Mouse (Mus musculus) neural tube, embryonic 14.5 days (tissue): Measurements from ENCODE around the gene Wfdc8. TPM values are rescaled to one million over a fixed set of nuclear protein-coding genes. Genes with fewer than 3 reads are reported as not detected.

Source experiments
- ATAC-seq: fragments of 200-750 bp; cut with Nextera tagmentation; 2 replicates; pipeline ENCODE4 v1.8.0; 2017; ENCODE audit warnings: low read depth, mild to moderate bottlenecking, moderate TSS enrichment, moderate library complexity
- H3K27ac ChIP-seq: fragments of 300-500 bp; sonication (generic); 2 replicates; pipeline ENCODE4 v1.5.1; 2014; ENCODE audit warnings: low read depth, mild to moderate bottlenecking, control low read depth, low read length, moderate library complexity, mixed read lengths
- H3K27me3 ChIP-seq: fragments of 300-500 bp; sonication (generic); 2 replicates; pipeline ENCODE4 v1.6.1; 2014; ENCODE audit warnings: low read length; ENCODE audit not compliant: control insufficient read depth, insufficient read depth
- H3K36me3 ChIP-seq: fragments of 300-500 bp; sonication (generic); 2 replicates; pipeline ENCODE4 v1.6.1; 2014; ENCODE audit warnings: low read length, mixed read lengths; ENCODE audit not compliant: control insufficient read depth, insufficient read depth
- H3K4me1 ChIP-seq: fragments of 300-500 bp; sonication (generic); 2 replicates; pipeline ENCODE4 v1.6.1; 2014; ENCODE audit warnings: low read length; ENCODE audit not compliant: control insufficient read depth, insufficient read depth
- H3K4me2 ChIP-seq: fragments of 300-500 bp; sonication (generic); 2 replicates; pipeline ENCODE4 v1.6.1; 2014; ENCODE audit warnings: mild to moderate bottlenecking, low read depth, low read length, control low read depth
- H3K4me3 ChIP-seq: fragments of 300-500 bp; sonication (generic); 2 replicates; pipeline ENCODE4 v1.5.1; 2014; ENCODE audit warnings: low read depth, low read length, control low read depth, mixed read lengths
- H3K9ac ChIP-seq: fragments of 300-500 bp; sonication (generic); replicated peaks from 2 replicates; pipeline ENCODE4 v1.6.1; 2014; ENCODE audit warnings: low read depth, mild to moderate bottlenecking, control low read depth, low read length, mixed read lengths
- H3K9me3 ChIP-seq: fragments of 300-500 bp; sonication (generic); 2 replicates; pipeline ENCODE4 v1.6.1; 2016; ENCODE audit warnings: low read length; ENCODE audit not compliant: control insufficient read depth
- WGBS: fragments of 180-500 bp; shearing (Covaris S2); extraction: QIAGEN DNeasy Blood & Tissue Kit; methylation state at CpG from one replicate; pipeline ENCODE4 v1.1.7; 2014; 5-methylcytosine and 5-hydroxymethylcytosine counted together
- polyA plus RNA-seq: library from polyadenylated mRNA; unstranded; fragments of >200 nt; fragmentation: Nextera tagmentation; extraction: Ambion mirVana; gene quantifications from 2 replicates; pipeline ENCODE4 v1.2.1, GENCODE M21; 2014

Gene Wfdc8
- polyA plus RNA-seq, 1 experiment from 2014 or later, result not detected

- H3K4me3 ChIP-seq, result no peak overlapping the region
- H3K4me1 ChIP-seq, result 0 out of 2 replicates have a peak, but pooled peaks cover 6% of the 10 kb centered on the region
- H3K27me3 ChIP-seq, result peaks cover 6% of the 10 kb centered on the region; the same call in 1 of the 2 replicates
- no peak overlapping the region for H3K27ac ChIP-seq
- H3K4me2 ChIP-seq, result no peak overlapping the region
- no peak for ATAC-seq
- H3K9ac ChIP-seq, result no peak overlapping the region
- H3K9me3 ChIP-seq, result no peaks in the 10 kb centered on the region
- H3K36me3 ChIP-seq, result no peaks in the 10 kb centered on the region
- 88% methylated on average over 5 of the region's 5 CpGs for WGBS
Measured at GRCm38 (mm10) chr2:164567460-164567859, 46.0 kb downstream of the Wfdc8 start.

- 87% methylated on average over 2 of the region's 2 CpGs for WGBS
- Histone ChIP-seq H3K9me3 (no peaks in the 10 kb centered on the region), H3K4me1 (0 out of 2 replicates have a peak, but pooled peaks cover 6% of the 10 kb centered on the region), H3K36me3 (no peaks in the 10 kb centered on the region), H3K27ac (no peak overlapping the region), H3K27me3 (peaks cover 9% of the 10 kb centered on the region; the same call in 1 of the 2 replicates), H3K4me2 (no peak overlapping the region), H3K4me3 (no peak overlapping the region), H3K9ac (no peak overlapping the region)
- no peak for ATAC-seq
Measured at GRCm38 (mm10) chr2:164566997-164567396, 46.4 kb downstream of the Wfdc8 start.

DNA sequence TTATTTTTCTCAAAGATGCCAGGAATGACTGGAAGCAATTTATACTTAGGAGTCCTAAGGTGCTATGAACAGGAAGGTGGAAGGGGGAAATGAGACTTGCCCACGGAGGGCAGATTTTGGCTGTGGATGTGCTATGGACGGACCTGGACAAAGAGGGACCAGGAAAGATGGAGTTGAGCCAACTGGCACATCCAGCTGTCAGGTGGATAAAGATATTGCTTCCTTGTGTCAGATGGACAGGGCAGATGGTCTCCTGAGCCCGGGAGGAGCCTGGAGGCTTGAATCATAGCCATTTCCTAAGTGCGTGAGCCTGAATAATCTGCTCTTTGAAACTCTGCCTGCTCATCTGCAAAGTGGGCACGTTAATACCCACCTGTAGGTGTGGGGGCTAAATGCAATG is 49.1 kb downstream of the Wfdc8 start:
- no peak for ATAC-seq
- no peak overlapping the region for H3K9ac ChIP-seq
- no peak overlapping the region for H3K4me3 ChIP-seq
- H3K27me3 ChIP-seq, result peaks cover 9% of the 10 kb centered on the region; the same call in 1 of the 2 replicates
- no peaks in the 10 kb centered on the region for H3K9me3 ChIP-seq
- no peak overlapping the region for H3K27ac ChIP-seq
- 0 out of 2 replicates have a peak, but pooled peaks cover 6% of the 10 kb centered on the region for H3K4me1 ChIP-seq
- no peaks in the 10 kb centered on the region for H3K36me3 ChIP-seq
- 67% methylated on average over 5 of the region's 5 CpGs for WGBS
- H3K4me2 ChIP-seq, result no peak overlapping the region

DNA sequence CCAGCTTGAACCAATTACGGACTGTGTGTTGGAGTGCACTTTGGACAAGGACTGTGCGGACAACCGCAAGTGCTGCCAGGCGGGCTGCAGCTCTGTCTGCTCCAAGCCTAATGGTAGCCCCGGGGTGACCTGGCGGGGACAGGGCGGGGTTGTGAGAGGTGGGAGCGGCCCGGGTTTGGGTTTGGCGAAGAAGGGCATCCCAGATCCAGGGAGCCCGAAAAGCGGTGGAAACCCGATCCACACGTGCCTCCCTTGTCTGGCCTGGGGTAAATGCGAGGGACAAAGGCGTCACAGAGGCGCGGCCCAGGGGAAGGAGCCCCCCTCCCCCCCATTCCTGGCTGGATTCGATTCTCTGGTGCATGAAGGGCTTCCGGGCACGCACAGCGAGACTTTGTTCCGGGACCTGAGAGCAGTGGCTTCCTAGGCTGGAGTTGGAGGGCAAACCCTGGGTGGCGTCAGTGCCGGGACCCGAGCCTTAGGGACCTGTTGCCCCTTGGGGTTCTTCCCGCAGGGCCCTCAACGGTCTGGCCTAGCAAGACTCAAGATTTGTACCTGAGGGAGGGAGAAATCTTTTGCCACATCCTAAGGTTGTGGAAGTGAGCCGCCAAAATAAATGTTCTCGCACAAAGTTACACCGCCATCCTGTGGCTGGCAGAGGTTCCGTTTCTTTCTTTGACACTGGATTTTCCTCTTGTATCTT is 49.9 kb downstream of the Wfdc8 start:
- H3K4me1 ChIP-seq, result 0 out of 2 replicates have a peak, but pooled peaks cover 6% of the 10 kb centered on the region
- H3K27me3 ChIP-seq, result peaks cover 9% of the 10 kb centered on the region; the same call in 1 of the 2 replicates
- ATAC-seq, result peak; percentile 46; the same call in 1 of the 2 replicates
- peak overlapping the region; percentile 46 for H3K9ac ChIP-seq
- no peaks in the 10 kb centered on the region for H3K9me3 ChIP-seq
- H3K4me3 ChIP-seq, result peak overlapping the region; percentile 36
- no peak overlapping the region for H3K27ac ChIP-seq
- H3K4me2 ChIP-seq, result peak overlapping the region; percentile 87
- under 1% methylated on average over 30 of the region's 32 CpGs for WGBS
- no peaks in the 10 kb centered on the region for H3K36me3 ChIP-seq

- ATAC-seq, result peak; percentile 17; the same call in 1 of the 2 replicates
- H3K27ac ChIP-seq, result no peak within 1 kb of the TSS
- no peaks in the 10 kb centered on the region for H3K36me3 ChIP-seq
- H3K9me3 ChIP-seq, result no peaks in the 10 kb centered on the region
- peak within 1 kb of the TSS; percentile 46 for H3K9ac ChIP-seq
- H3K27me3 ChIP-seq, result peaks cover 9% of the 10 kb centered on the region; the same call in 1 of the 2 replicates
- H3K4me3 ChIP-seq, result peak within 1 kb of the TSS; percentile 36
- 4% methylated on average over 24 of the region's 24 CpGs for WGBS
- H3K4me2 ChIP-seq, result peak within 1 kb of the TSS; percentile 87
- H3K4me1 ChIP-seq, result 0 out of 2 replicates have a peak, but pooled peaks cover 6% of the 10 kb centered on the region
Measured at GRCm38 (mm10) chr2:164562391-164563188, 50.8 kb downstream of the Wfdc8 start, which contains the start of gene Wfdc2. Wfdc2 (plus strand) TSS chr2:164562413.

DNA sequence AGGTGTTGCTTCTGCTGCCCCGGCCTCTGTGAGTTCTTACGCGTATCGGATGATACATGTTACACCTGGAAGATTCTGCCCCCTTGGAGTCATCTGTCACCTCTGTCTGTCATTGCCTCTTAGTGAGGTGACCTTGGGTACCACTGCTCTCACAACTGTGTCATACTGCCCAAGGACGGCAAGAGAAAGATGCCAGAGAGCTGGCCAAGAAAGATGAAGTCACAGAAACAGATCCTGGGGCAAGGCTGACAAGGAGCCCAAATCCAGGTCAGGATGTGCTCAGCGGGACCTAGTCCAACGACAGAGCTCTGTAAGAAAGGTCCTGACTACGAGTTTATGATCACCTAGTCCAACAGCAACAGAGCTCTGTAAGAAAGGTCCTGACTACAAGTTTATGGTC is 53.3 kb downstream of the Wfdc8 start:
- no peaks in the 10 kb centered on the region for H3K36me3 ChIP-seq
- H3K9ac ChIP-seq, result no peak overlapping the region
- H3K4me2 ChIP-seq, result no peak overlapping the region
- H3K4me1 ChIP-seq, result 0 out of 2 replicates have a peak, but pooled peaks cover 6% of the 10 kb centered on the region
- no peak overlapping the region for H3K4me3 ChIP-seq
- no peaks in the 10 kb centered on the region for H3K9me3 ChIP-seq
- H3K27ac ChIP-seq, result no peak overlapping the region
- 87% methylated on average over 8 of the region's 8 CpGs for WGBS
- ATAC-seq, result no peak
- peaks cover 9% of the 10 kb centered on the region; the same call in 1 of the 2 replicates for H3K27me3 ChIP-seq

- 57% methylated on average over 16 of the region's 16 CpGs for WGBS
- Histone ChIP-seq H3K27me3 (peaks cover 9% of the 10 kb centered on the region; the same call in 1 of the 2 replicates), H3K27ac (no peak overlapping the region), H3K9ac (no peak overlapping the region), H3K4me2 (no peak overlapping the region), H3K9me3 (no peaks in the 10 kb centered on the region), H3K36me3 (no peaks in the 10 kb centered on the region), H3K4me3 (no peak overlapping the region), H3K4me1 (0 out of 2 replicates have a peak, but pooled peaks cover 6% of the 10 kb centered on the region)
- no peak for ATAC-seq
Measured at GRCm38 (mm10) chr2:164558991-164559645, 54.3 kb downstream of the Wfdc8 start.

- WGBS, result 83% methylated on average over 8 of the region's 8 CpGs
- H3K27me3 ChIP-seq, result peaks cover 6% of the 10 kb centered on the region; the same call in 1 of the 2 replicates
- H3K9ac ChIP-seq, result no peak overlapping the region
- H3K4me2 ChIP-seq, result no peak overlapping the region
- H3K4me1 ChIP-seq, result 0 out of 2 replicates have a peak, but pooled peaks cover 3% of the 10 kb centered on the region
- no peak overlapping the region for H3K27ac ChIP-seq
- ATAC-seq, result no peak
- no peaks in the 10 kb centered on the region for H3K9me3 ChIP-seq
- H3K4me3 ChIP-seq, result no peak overlapping the region
- no peaks in the 10 kb centered on the region for H3K36me3 ChIP-seq
Measured at GRCm38 (mm10) chr2:164558426-164558825, 55.0 kb downstream of the Wfdc8 start.
